Mouse (Mus musculus): ENCODE results near the gene Btn1a1.

DNA sequence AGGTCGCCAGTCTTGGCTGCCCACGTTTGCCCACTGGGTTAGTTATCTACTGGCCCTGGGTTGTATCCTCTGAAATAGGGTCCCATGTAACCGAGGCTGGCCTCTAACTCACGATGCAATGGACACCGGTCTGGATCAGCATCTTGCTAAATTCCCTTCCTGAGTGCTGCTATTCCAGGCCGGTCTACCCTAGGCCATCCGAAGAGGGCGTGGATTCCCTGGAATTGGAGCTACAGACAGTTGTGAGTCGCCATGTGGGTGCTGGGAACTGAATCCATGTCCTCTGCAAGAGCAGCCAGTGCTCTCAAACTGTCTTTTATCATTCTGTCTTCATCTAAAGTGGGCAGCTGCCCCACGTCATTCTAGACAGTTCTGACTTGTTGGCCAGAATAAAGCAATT, 25.8 kb downstream of the Btn1a1 start:
- TF ChIP-seq CTCF (IDR thresholded peaks at IDR 0.05; ENCODE audit: insufficient read depth, low read depth, low read length), result no peak
- no peak for TF ChIP-seq POLR2A (IDR thresholded peaks at IDR 0.05; ENCODE audit: insufficient read depth, low read depth, low read length)

Data from olfactory bulb, adult 2 months (tissue).